Mouse (Mus musculus): ENCODE data around the gene Ralbp1.

- TF ChIP-seq TAL1 (IDR thresholded peaks at IDR 0.05; ENCODE audit: low read length): no peak
- no peak for TF ChIP-seq GATA1 (IDR thresholded peaks at IDR 0.05; ENCODE audit: low read length)
Measured at GRCm38 (mm10) chr17:65857617-65858016, 28.0 kb downstream of the Ralbp1 start.

All from erythroblast, embryonic 14.5 days (primary cell).